Mouse (Mus musculus) limb, embryonic 13.5 days (tissue): ENCODE results near the gene Cbr3. TPM values are rescaled to one million over a fixed set of nuclear protein-coding genes. Genes with fewer than 3 reads are reported as not detected.

Source experiments
- ATAC-seq: fragments of 200-750 bp; cut with Nextera tagmentation; 2 replicates; pipeline ENCODE4 v1.8.0; 2017; ENCODE audit warnings: low read depth, moderate number of reproducible peaks, moderate TSS enrichment; ENCODE audit not compliant: low FRiP score
- H3K27ac ChIP-seq: fragments of 300-500 bp; sonication (generic); 2 replicates; pipeline ENCODE4 v1.5.1; 2015; ENCODE audit warnings: inconsistent platforms, mild to moderate bottlenecking, moderate library complexity
- H3K27me3 ChIP-seq: fragments of 300-500 bp; sonication (generic); 2 replicates; pipeline ENCODE4 v1.6.1; 2015; ENCODE audit warnings: mild to moderate bottlenecking, inconsistent platforms
- H3K36me3 ChIP-seq: fragments of 300-500 bp; sonication (generic); 2 replicates; pipeline ENCODE4 v1.6.1; 2015; ENCODE audit warnings: inconsistent platforms, mild to moderate bottlenecking, moderate library complexity
- H3K4me1 ChIP-seq: fragments of 300-500 bp; sonication (generic); 2 replicates; pipeline ENCODE4 v1.6.1; 2015; ENCODE audit warnings: inconsistent platforms
- H3K4me2 ChIP-seq: fragments of 300-500 bp; sonication (generic); replicated peaks from 2 replicates; pipeline ENCODE4 v1.6.1; 2015; ENCODE audit warnings: inconsistent platforms, mild to moderate bottlenecking, moderate library complexity
- H3K4me3 ChIP-seq: fragments of 300-500 bp; sonication (generic); 2 replicates; pipeline ENCODE4 v1.5.1; 2015; ENCODE audit warnings: moderate library complexity, mild to moderate bottlenecking, inconsistent platforms
- H3K9ac ChIP-seq: fragments of 300-500 bp; sonication (generic); 2 replicates; pipeline ENCODE4 v1.6.1; 2015; ENCODE audit warnings: mild to moderate bottlenecking, inconsistent platforms
- H3K9me3 ChIP-seq: fragments of 300-500 bp; sonication (generic); 2 replicates; pipeline ENCODE4 v1.6.1; 2016; ENCODE audit warnings: inconsistent platforms
- WGBS: fragments of 180-500 bp; shearing (Covaris S2); methylation state at CpG from one replicate; pipeline ENCODE4 v1.1.7; 2015; 5-methylcytosine and 5-hydroxymethylcytosine counted together
- polyA plus RNA-seq: library from polyadenylated mRNA; unstranded; fragments of >200 nt; fragmentation: Nextera tagmentation; extraction: Ambion mirVana; gene quantifications from 2 replicates; pipeline ENCODE4 v1.2.1, GENCODE M21; 2015

Cbr3 gene
- polyA plus RNA-seq, 1 experiment from 2014 or later, result 3.2 TPM

DNA sequence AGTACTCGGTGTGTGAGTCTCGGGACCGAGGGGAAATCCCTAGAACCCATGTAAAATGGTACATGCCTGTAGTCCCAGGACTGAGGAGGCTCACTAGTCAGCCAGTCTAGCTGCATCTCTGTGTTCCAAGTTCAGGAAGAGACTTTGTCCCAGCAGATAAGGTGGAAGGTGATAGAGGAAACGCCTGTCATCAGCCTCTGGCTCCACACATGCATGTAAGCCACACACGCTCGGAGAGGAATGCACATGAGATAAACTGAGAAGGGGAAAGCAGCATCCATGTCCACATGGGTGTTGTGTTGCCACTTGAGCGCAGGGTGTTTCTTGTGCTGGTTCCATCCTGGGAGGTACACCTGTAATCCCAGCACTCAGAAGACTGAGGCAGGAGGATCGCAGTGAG, 48.3 kb downstream of the Cbr3 start:
- no peaks in the 10 kb centered on the region for H3K9me3 ChIP-seq
- H3K4me1 ChIP-seq, result peaks cover 29% of the 10 kb centered on the region
- H3K9ac ChIP-seq, result no peak overlapping the region
- H3K27ac ChIP-seq, result no peak overlapping the region
- no peak overlapping the region for H3K4me2 ChIP-seq
- 87% methylated on average over 8 of the region's 8 CpGs for WGBS
- no peaks in the 10 kb centered on the region; the same call in 1 of the 2 replicates for H3K36me3 ChIP-seq
- H3K4me3 ChIP-seq, result no peak overlapping the region
- no peaks in the 10 kb centered on the region for H3K27me3 ChIP-seq
- no peak for ATAC-seq

GRCm38 (mm10) chr16:93732875-93733569, 50.0 kb downstream of the Cbr3 start:
- 70% methylated on average over 18 of the region's 18 CpGs for WGBS
- ATAC-seq, result 0 out of 2 replicates have a peak, but pooled peaks have one; percentile 48
- Histone ChIP-seq H3K9ac (no peak overlapping the region), H3K27ac (no peak overlapping the region), H3K27me3 (no peaks in the 10 kb centered on the region), H3K36me3 (no peaks in the 10 kb centered on the region; the same call in 1 of the 2 replicates), H3K4me3 (no peak overlapping the region), H3K9me3 (no peaks in the 10 kb centered on the region), H3K4me2 (no peak overlapping the region), H3K4me1 (peaks cover 29% of the 10 kb centered on the region)

- no peak for ATAC-seq
- 89% methylated on average over 11 of the region's 11 CpGs for WGBS
Observed at GRCm38 (mm10) chr16:93739251-93739650, 56.2 kb downstream of the Cbr3 start.

More at GRCm38 (mm10) chr16:93739251-93739650, 56.2 kb downstream of the Cbr3 start:
- no peaks in the 10 kb centered on the region for H3K4me1 ChIP-seq
- H3K4me2 ChIP-seq, result no peak overlapping the region
- peaks cover 16% of the 10 kb centered on the region for H3K36me3 ChIP-seq
- H3K27me3 ChIP-seq, result no peaks in the 10 kb centered on the region
- H3K4me3 ChIP-seq, result no peak overlapping the region
- no peak overlapping the region for H3K27ac ChIP-seq
- H3K9ac ChIP-seq, result no peak overlapping the region
- H3K9me3 ChIP-seq, result no peaks in the 10 kb centered on the region

Other genes with a start within 250 kb of the Cbr3 start
- gene Setd4, start 79.2 kb upstream of the Cbr3 start, polyA plus RNA-seq, result 14.2 and 18.6 TPM in 2 replicates
- 124 TPM in 2 replicates for gene Cbr1, start 77.4 kb upstream of the Cbr3 start, polyA plus RNA-seq
- not detected in 2 replicates for gene Gm5678, start 55.1 kb upstream of the Cbr3 start, polyA plus RNA-seq
- gene Dop1b, start 28.7 kb downstream of the Cbr3 start, polyA plus RNA-seq, result 9.9 and 10.7 TPM in 2 replicates
- 38.5 TPM in 2 replicates for gene Morc3, start 148.9 kb downstream of the Cbr3 start, polyA plus RNA-seq
- gene Chaf1b, start 200.7 kb downstream of the Cbr3 start, polyA plus RNA-seq, result 75.1 and 80.0 TPM in 2 replicates